Comparison of ENCODE assay signal across 10 mouse cellular contexts in genomic region chr2:32888029-32888428, GRCm38 (mm10). TPM values are rescaled to one million over a fixed set of nuclear protein-coding genes. Genes with fewer than 3 reads are reported as not detected.
A peak's percentile ranks its signal among the peaks of the same experiment; 100 is the strongest.
DNase-seq lines count a peak whose midpoint lies in the region; ATAC-seq and TF ChIP-seq lines count a peak whose summit lies in the region.
"Had no signal": no experiment of that assay in that cellular context is flagged by ENCODE, and none has a peak within 500 bp of the region (broad histone marks: within the 10 kb centered on the region; RNA-seq: fewer than 3 reads in every experiment).

No protein-coding gene starts in this region.

- H3K4me1 ChIP-seq in embryonic facial prominence, embryonic 13.5 days = peaks cover 59% of the 10 kb centered on the region
- peaks cover 3% of the 10 kb centered on the region; the same call in 1 of the 2 replicates for H3K4me1 ChIP-seq in forebrain, postnatal 0 days (ENCODE audit: insufficient read depth)

- intact Hi-C loops in left cerebral cortex, adult 2 months (cut with DNase I) = no loop called here

- H3K27ac ChIP-seq in left cerebral cortex, adult 2 months = peak overlapping the region; percentile 50
- H3K27ac ChIP-seq in embryonic facial prominence, embryonic 13.5 days = peak overlapping the region; percentile 79
- H3K27ac ChIP-seq in forebrain, postnatal 0 days (ENCODE audit: low read depth, low read length) = no peak overlapping the region
- H3K27ac ChIP-seq: neural tube, embryonic 12.5 days had no signal

- no peak for DNase-seq in left cerebral cortex, adult 2 months (ENCODE audit: extremely low spot score in 1 of 2, low spot score in 2 of 2)
- no peak for DNase-seq in left cerebral cortex, adult 9 months (ENCODE audit: low spot score in 2 of 2)
- DNase-seq in forebrain, postnatal 0 days = no peak
- peak; percentile 48 for DNase-seq in mesoderm, embryonic 11.5 days (ENCODE audit: low read depth, low spot score)
- DNase-seq in T-cell, adult 2 months (ENCODE audit: low spot score) = no peak
- DNase-seq in spleen, postnatal 4 days (ENCODE audit: low spot score in 2 of 2) = no peak
- DNase-seq: thymus, adult 18-20 months had no signal

- no peak for TF ChIP-seq CTCF in left cerebral cortex, adult 2 months (IDR thresholded peaks at IDR 0.05)
- TF ChIP-seq CTCF in forebrain, postnatal 0 days (IDR thresholded peaks at IDR 0.05; ENCODE audit: low read depth) = no peak

- ATAC-seq in embryonic facial prominence, embryonic 13.5 days (ENCODE audit: insufficient number of reproducible peaks, insufficient read depth, low FRiP score, low TSS enrichment, low read depth) = 0 out of 2 replicates have a peak, but pooled peaks have one; percentile 38
- peak; percentile 18; the same call in 1 of the 2 replicates for ATAC-seq in forebrain, postnatal 0 days
- no peak for ATAC-seq in erythroid progenitor cell, adult 5-6 weeks (replicated peaks; ENCODE audit: low FRiP score, poor library complexity, severe bottlenecking)

- WGBS in embryonic facial prominence, embryonic 13.5 days = 17% methylated on average over 9 of the region's 9 CpGs
- WGBS in forebrain, postnatal 0 days = 29% methylated on average over 9 of the region's 9 CpGs

- H3K9ac ChIP-seq in embryonic facial prominence, embryonic 13.5 days = peak overlapping the region; percentile 54
- H3K9ac ChIP-seq in forebrain, postnatal 0 days = no peak overlapping the region
- H3K9ac ChIP-seq: neural tube, embryonic 12.5 days had no signal

- no peaks in the 10 kb centered on the region for H3K9me3 ChIP-seq in embryonic facial prominence, embryonic 13.5 days
- no peaks in the 10 kb centered on the region for H3K9me3 ChIP-seq in forebrain, postnatal 0 days (ENCODE audit: low read length)
- H3K9me3 ChIP-seq: neural tube, embryonic 12.5 days had no signal

- 0 out of 2 replicates have a peak overlapping the region, but pooled peaks have one; percentile 0 for H3K4me2 ChIP-seq in embryonic facial prominence, embryonic 13.5 days
- H3K4me2 ChIP-seq in forebrain, postnatal 0 days (ENCODE audit: low read depth) = no peak overlapping the region
- H3K4me2 ChIP-seq: neural tube, embryonic 12.5 days had no signal

- no peaks in the 10 kb centered on the region for H3K27me3 ChIP-seq in embryonic facial prominence, embryonic 13.5 days
- no peaks in the 10 kb centered on the region for H3K27me3 ChIP-seq in forebrain, postnatal 0 days (ENCODE audit: insufficient read depth, low read length)
- H3K27me3 ChIP-seq: neural tube, embryonic 12.5 days had no signal

- H3K36me3 ChIP-seq in embryonic facial prominence, embryonic 13.5 days = peaks cover 7% of the 10 kb centered on the region
- H3K36me3 ChIP-seq in forebrain, postnatal 0 days (ENCODE audit: insufficient read depth) = no peaks in the 10 kb centered on the region
- H3K36me3 ChIP-seq: neural tube, embryonic 12.5 days had no signal

- H3K4me3 ChIP-seq in left cerebral cortex, adult 2 months = no peak overlapping the region
- no peak overlapping the region for H3K4me3 ChIP-seq in embryonic facial prominence, embryonic 13.5 days
- no peak overlapping the region for H3K4me3 ChIP-seq in forebrain, postnatal 0 days (ENCODE audit: low read depth, low read length)
- H3K4me3 ChIP-seq: neural tube, embryonic 12.5 days had no signal

RNA-seq across cellular contexts. Expression of gene Fam129b, which starts 12.1 kb away (rescaled TPM):
- total RNA-seq in left cerebral cortex, adult 2 months (2021) = 10 to 100 TPM; 24.4 to 31.4 TPM
- polyA plus RNA-seq in embryonic facial prominence, embryonic 13.5 days (2015; fragmentation: Nextera tagmentation; extraction: Ambion mirVana) = 57.2 and 59.2 TPM in 2 replicates
- total RNA-seq in forebrain, postnatal 0 days (2014; rRNA removed) = 38.1 and 43.9 TPM in 2 replicates
- polyA plus RNA-seq in forebrain, postnatal 0 days (2015; fragmentation: Nextera tagmentation; extraction: Ambion mirVana) = 26.6 and 27.7 TPM in 2 replicates
- 2.2 and 8.8 TPM in 2 replicates for total RNA-seq in erythroid progenitor cell, adult 5-6 weeks (2015; ENCODE audit: low replicate concordance)
- 5.0 and 11.5 TPM in 2 replicates for total RNA-seq in erythroid progenitor cell, adult 5-6 weeks (2017; ENCODE audit: low replicate concordance)

RNA-seq across cellular contexts. Expression of gene Stxbp1, which starts 41.0 kb away (rescaled TPM):
- 100 to 1,000 TPM; 947 to 984 TPM for total RNA-seq in left cerebral cortex, adult 2 months (2021)
- 18.1 and 22.8 TPM in 2 replicates for polyA plus RNA-seq in embryonic facial prominence, embryonic 13.5 days (2015; fragmentation: Nextera tagmentation; extraction: Ambion mirVana)
- total RNA-seq in forebrain, postnatal 0 days (2014; rRNA removed) = 109 and 135 TPM in 2 replicates
- 268 and 350 TPM in 2 replicates for polyA plus RNA-seq in forebrain, postnatal 0 days (2015; fragmentation: Nextera tagmentation; extraction: Ambion mirVana)
- total RNA-seq in erythroid progenitor cell, adult 5-6 weeks (2015; ENCODE audit: low replicate concordance) = 0.84 and 1.4 TPM in 2 replicates
- total RNA-seq in erythroid progenitor cell, adult 5-6 weeks (2017; ENCODE audit: low replicate concordance) = 0.61 and 4.0 TPM in 2 replicates

Comparison
In these comparisons a context has a peak if more than half of its experiments do, and no peak if none do; other contexts are left out.
1. RNA of gene Stxbp1, which starts 41.0 kb away (total RNA-seq): 947 to 984 TPM in left cerebral cortex, adult 2 months and 109 to 135 TPM in forebrain, postnatal 0 days; 0.61 to 4.0 TPM in erythroid progenitor cell, adult 5-6 weeks; every median in the first group is over 10 times any median in the second.